Mouse (Mus musculus): ENCODE data around the gene Tmem183a. TPM values are rescaled to one million over a fixed set of nuclear protein-coding genes. Genes with fewer than 3 reads are reported as not detected.

Gene Tmem183a
- polyA plus RNA-seq, 1 experiment from 2014 or later: 80.7 TPM

DNA sequence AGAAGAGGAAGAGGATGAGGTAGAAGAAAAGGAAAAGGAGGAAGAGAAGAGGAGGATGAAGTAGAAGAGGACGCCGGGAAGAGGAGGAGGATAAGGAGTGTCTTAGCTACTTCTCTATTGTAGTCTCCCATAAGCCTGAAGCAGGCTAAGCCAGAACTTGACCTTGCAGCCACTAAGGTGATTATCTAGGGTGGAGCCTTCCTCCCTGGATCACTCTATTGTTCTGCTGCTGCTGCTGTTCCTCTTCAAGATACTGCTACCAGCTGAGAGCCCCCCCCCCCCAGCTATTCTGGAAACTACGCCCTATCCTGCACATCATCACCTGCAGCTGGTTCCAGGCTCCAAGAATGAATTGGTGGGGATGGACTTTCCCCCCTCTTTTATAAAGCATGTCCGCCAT lies 22.8 kb upstream of the Tmem183a start:
- Histone ChIP-seq H3K9me3 (ENCODE audit: control insufficient read depth, low read length) (no peaks in the 10 kb centered on the region), H3K4me2 (ENCODE audit: low read depth, low read length) (no peak overlapping the region), H3K4me1 (replicated peaks; ENCODE audit: control insufficient read depth, insufficient read depth, low read length) (peaks cover 10% of the 10 kb centered on the region), H3K27me3 (ENCODE audit: control insufficient read depth, insufficient read depth, low read depth, low read length) (no peaks in the 10 kb centered on the region), H3K36me3 (ENCODE audit: control insufficient read depth, insufficient read depth, low read length) (no peaks in the 10 kb centered on the region), H3K27ac (ENCODE audit: low read length) (no peak overlapping the region), H3K4me3 (ENCODE audit: low read length) (no peak overlapping the region), H3K9ac (ENCODE audit: low read length) (no peak overlapping the region)
- 78% methylated on average over 4 of the region's 4 CpGs for WGBS
- ATAC-seq (ENCODE audit: low read depth): no peak

DNA sequence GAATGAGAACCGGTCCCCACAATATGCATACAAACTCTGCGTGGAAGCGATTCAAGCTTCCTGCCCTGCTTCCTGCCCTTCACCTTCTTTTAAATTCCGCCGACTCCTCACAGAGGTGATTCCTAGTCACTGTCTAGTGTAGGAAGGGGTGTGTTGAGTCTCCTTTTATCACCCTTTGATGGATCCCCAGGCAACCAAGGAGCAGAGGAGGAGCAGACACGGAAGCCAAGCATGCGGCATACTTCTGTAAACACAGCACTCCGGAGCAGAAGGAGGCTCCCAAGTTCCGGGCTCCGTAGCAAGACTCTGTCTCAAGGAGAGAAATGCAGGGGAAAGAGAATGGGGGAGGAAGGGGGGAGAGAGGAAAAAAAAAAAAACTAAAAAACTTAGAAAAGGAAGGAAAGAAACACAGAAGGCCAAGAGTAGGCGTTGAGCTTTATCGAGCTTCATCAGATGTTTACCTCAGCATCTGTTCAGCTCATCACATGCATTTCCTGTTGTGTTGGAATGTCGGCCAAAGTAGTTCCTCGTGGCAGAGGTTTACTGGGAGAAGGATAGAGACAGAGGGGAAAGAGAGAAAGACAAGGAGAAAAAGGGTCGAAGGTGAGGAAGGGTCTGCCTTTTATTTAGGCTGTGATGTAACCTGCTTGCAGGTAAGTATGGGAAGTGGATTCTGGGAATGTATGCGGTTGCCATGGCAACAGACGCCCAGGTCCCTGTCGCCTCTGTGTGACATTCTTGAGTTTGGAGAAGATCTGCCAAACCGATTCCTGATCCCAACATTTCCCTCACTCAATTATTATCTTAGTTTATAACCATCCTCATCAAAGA lies 20.2 kb upstream of the Tmem183a start:
- H3K9ac ChIP-seq (ENCODE audit: low read length): peak overlapping the region; percentile 42
- peak overlapping the region; percentile 60 for H3K4me2 ChIP-seq (ENCODE audit: low read depth, low read length)
- H3K4me3 ChIP-seq (ENCODE audit: low read length): peak overlapping the region; percentile 40
- peaks cover 10% of the 10 kb centered on the region for H3K4me1 ChIP-seq (replicated peaks; ENCODE audit: control insufficient read depth, insufficient read depth, low read length)
- H3K27ac ChIP-seq (ENCODE audit: low read length): no peak overlapping the region
- H3K36me3 ChIP-seq (ENCODE audit: control insufficient read depth, insufficient read depth, low read length): no peaks in the 10 kb centered on the region
- no peak; the same call in 1 of the 2 replicates for ATAC-seq (ENCODE audit: low read depth)
- no peaks in the 10 kb centered on the region for H3K27me3 ChIP-seq (ENCODE audit: control insufficient read depth, insufficient read depth, low read depth, low read length)
- 3% methylated on average over 19 of the region's 19 CpGs for WGBS
- no peaks in the 10 kb centered on the region for H3K9me3 ChIP-seq (ENCODE audit: control insufficient read depth, low read length)

DNA sequence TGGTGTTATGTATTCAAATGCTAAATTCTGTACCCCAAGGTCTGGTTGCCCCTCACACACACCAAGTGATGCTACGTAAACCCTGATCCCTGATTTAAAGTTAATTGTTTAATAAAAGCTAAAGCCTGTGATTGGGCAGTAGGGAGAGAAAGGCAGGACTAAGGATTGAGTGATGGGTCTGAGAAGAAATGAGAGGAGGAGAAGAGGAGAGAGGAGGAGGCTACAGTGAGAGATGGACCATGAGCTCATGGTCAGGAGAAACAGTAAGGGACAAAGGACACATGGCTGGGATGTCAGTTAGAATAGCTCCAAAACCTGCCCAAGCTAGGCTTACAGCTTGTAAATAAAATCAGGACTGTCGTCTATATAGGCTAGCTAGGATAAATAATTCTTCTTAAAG lies 19.3 kb upstream of the Tmem183a start:
- H3K4me3 ChIP-seq (ENCODE audit: low read length): no peak overlapping the region
- ATAC-seq (ENCODE audit: low read depth): no peak
- no peaks in the 10 kb centered on the region for H3K27me3 ChIP-seq (ENCODE audit: control insufficient read depth, insufficient read depth, low read depth, low read length)
- H3K9ac ChIP-seq (ENCODE audit: low read length): 0 out of 2 replicates have a peak overlapping the region, but pooled peaks have one; percentile 42
- no peaks in the 10 kb centered on the region for H3K36me3 ChIP-seq (ENCODE audit: control insufficient read depth, insufficient read depth, low read length)
- peaks cover 10% of the 10 kb centered on the region for H3K4me1 ChIP-seq (replicated peaks; ENCODE audit: control insufficient read depth, insufficient read depth, low read length)
- H3K27ac ChIP-seq (ENCODE audit: low read length): no peak overlapping the region
- no peak overlapping the region for H3K4me2 ChIP-seq (ENCODE audit: low read depth, low read length)
- H3K9me3 ChIP-seq (ENCODE audit: control insufficient read depth, low read length): no peaks in the 10 kb centered on the region
- 57% methylated on average over 2 of the region's 2 CpGs for WGBS

DNA sequence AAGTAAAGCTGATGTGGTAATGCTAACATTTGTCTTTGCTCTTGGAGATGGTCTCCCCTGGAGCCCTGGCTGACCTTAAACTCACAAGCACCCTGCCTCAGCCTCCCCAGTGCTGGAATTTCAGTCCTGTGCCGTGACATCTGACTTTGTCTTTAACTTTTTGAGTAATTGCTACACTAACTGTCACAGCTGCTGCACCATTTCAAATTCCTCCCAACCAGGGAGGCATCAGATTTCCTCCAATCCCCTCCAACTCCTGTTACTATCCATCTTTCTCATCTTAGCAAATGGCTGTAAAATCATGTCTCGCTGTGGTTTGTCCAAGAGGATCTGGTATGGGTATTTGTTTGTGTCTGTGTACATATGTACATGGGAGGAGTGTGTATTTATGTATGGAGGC lies 12.3 kb upstream of the Tmem183a start:
- no peaks in the 10 kb centered on the region for H3K27me3 ChIP-seq (ENCODE audit: control insufficient read depth, insufficient read depth, low read depth, low read length)
- H3K9me3 ChIP-seq (ENCODE audit: control insufficient read depth, low read length): peaks cover 3% of the 10 kb centered on the region; the same call in 1 of the 2 replicates
- no peak overlapping the region for H3K4me3 ChIP-seq (ENCODE audit: low read length)
- H3K36me3 ChIP-seq (ENCODE audit: control insufficient read depth, insufficient read depth, low read length): no peaks in the 10 kb centered on the region
- no peak overlapping the region for H3K4me2 ChIP-seq (ENCODE audit: low read depth, low read length)
- WGBS: 56% methylated on average over 2 of the region's 2 CpGs
- H3K27ac ChIP-seq (ENCODE audit: low read length): no peak overlapping the region
- no peaks in the 10 kb centered on the region for H3K4me1 ChIP-seq (replicated peaks; ENCODE audit: control insufficient read depth, insufficient read depth, low read length)
- no peak overlapping the region for H3K9ac ChIP-seq (ENCODE audit: low read length)
- ATAC-seq (ENCODE audit: low read depth): no peak

DNA sequence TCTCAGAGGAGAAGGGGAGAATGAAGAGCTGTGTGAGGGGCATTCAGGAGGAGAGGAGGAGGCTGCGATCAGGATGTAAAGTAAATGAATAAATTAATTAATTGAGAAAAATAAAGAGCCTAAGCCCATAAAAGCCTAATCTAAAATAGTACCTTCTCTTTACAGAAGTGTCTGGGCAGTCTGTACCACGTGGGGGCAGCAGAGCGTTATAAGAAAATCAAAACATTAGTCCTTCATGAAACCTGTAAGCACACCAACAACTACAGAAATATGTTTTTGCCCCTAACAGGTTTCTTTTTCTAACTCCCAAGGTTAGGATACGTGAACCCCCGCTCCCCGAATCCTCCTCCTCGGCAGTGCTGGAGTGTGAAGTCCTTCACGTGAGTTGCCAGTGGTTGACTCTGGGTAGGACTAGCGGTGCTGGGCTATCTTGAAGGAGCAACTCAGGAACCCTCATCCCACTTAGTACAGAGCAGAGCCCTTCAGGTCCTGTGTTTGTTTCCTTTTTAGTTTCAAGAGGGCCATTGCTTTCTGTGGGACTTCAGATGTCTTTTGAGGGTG lies 7.1 kb upstream of the Tmem183a start:
- no peaks in the 10 kb centered on the region for H3K27me3 ChIP-seq (ENCODE audit: control insufficient read depth, insufficient read depth, low read depth, low read length)
- no peak overlapping the region for H3K9ac ChIP-seq (ENCODE audit: low read length)
- WGBS: 41% methylated on average over 9 of the region's 9 CpGs

DNA sequence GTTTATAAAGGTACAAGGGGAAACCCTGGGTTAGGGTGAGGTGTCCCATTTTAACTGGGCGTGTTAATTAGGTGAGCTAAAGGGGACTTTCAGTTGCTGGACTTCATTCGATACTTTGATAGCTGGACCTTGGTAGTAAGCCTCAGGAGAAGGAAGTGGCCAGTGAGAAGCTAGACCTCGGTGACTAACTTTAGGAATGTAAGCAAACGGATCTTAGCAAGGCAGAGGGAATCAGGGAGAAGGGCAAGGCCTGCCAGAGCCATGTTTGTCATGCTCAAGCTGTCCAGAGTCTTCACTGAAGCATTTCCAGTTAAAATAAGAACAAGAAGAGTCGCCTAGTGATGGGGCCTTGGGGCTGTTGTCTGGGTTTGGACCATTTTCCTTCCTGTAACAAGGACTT lies 3.7 kb upstream of the Tmem183a start:
- ATAC-seq (ENCODE audit: low read depth): no peak
- 50% methylated on average over 5 of the region's 5 CpGs for WGBS

More for the DNA sequence above, 7.1 kb upstream of the Tmem183a start:
- peaks cover 3% of the 10 kb centered on the region; the same call in 1 of the 2 replicates for H3K9me3 ChIP-seq (ENCODE audit: control insufficient read depth, low read length)
- no peak overlapping the region for H3K4me3 ChIP-seq (ENCODE audit: low read length)
- no peaks in the 10 kb centered on the region for H3K36me3 ChIP-seq (ENCODE audit: control insufficient read depth, insufficient read depth, low read length)
- H3K4me2 ChIP-seq (ENCODE audit: low read depth, low read length): no peak overlapping the region
- ATAC-seq (ENCODE audit: low read depth): peak; percentile 28; the same call in 1 of the 2 replicates
- no peaks in the 10 kb centered on the region for H3K4me1 ChIP-seq (replicated peaks; ENCODE audit: control insufficient read depth, insufficient read depth, low read length)
- no peak overlapping the region for H3K27ac ChIP-seq (ENCODE audit: low read length)

DNA sequence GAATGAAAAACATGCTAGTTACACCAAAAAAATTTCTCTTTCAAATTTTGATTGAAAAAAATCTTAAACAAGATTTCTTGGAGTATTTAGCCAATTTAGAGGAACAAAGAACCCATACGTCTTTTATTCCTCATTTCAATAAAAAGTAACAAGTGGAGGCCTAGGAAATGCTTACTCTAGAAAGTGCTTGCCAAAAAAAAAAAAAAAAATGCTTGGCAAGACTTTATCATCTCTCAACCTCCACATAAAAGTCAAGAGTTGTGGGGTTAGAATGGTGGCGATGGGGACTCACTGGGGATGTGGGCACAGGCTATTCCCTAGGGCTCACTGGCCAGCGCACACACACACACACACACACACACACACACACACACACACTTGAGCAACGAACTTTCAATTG lies 1.4 kb upstream of the Tmem183a start:
- Histone ChIP-seq H3K36me3 (ENCODE audit: control insufficient read depth, insufficient read depth, low read length) (peaks cover 8% of the 10 kb centered on the region), H3K9me3 (ENCODE audit: control insufficient read depth, low read length) (no peaks in the 10 kb centered on the region), H3K27ac (ENCODE audit: low read length) (no peak overlapping the region), H3K27me3 (ENCODE audit: control insufficient read depth, insufficient read depth, low read depth, low read length) (no peaks in the 10 kb centered on the region), H3K4me3 (ENCODE audit: low read length) (no peak overlapping the region), H3K4me2 (ENCODE audit: low read depth, low read length) (no peak overlapping the region), H3K4me1 (replicated peaks; ENCODE audit: control insufficient read depth, insufficient read depth, low read length) (peaks cover 10% of the 10 kb centered on the region; the same call in 1 of the 2 replicates), H3K9ac (ENCODE audit: low read length) (no peak overlapping the region)
- whole genome bisulfite sequencing: 69% methylated on average over 4 of the region's 4 CpGs
- ATAC-seq (ENCODE audit: low read depth): no peak

More for the DNA sequence above, 3.7 kb upstream of the Tmem183a start:
- H3K9ac ChIP-seq (ENCODE audit: low read length): no peak overlapping the region
- H3K4me1 ChIP-seq (replicated peaks; ENCODE audit: control insufficient read depth, insufficient read depth, low read length): peaks cover 8% of the 10 kb centered on the region; the same call in 1 of the 2 replicates
- no peaks in the 10 kb centered on the region for H3K27me3 ChIP-seq (ENCODE audit: control insufficient read depth, insufficient read depth, low read depth, low read length)
- H3K27ac ChIP-seq (ENCODE audit: low read length): no peak overlapping the region
- no peaks in the 10 kb centered on the region for H3K36me3 ChIP-seq (ENCODE audit: control insufficient read depth, insufficient read depth, low read length)
- H3K4me3 ChIP-seq (ENCODE audit: low read length): no peak overlapping the region
- H3K4me2 ChIP-seq (ENCODE audit: low read depth, low read length): no peak overlapping the region
- H3K9me3 ChIP-seq (ENCODE audit: control insufficient read depth, low read length): peaks cover under 1% of the 10 kb centered on the region; the same call in 1 of the 2 replicates

DNA sequence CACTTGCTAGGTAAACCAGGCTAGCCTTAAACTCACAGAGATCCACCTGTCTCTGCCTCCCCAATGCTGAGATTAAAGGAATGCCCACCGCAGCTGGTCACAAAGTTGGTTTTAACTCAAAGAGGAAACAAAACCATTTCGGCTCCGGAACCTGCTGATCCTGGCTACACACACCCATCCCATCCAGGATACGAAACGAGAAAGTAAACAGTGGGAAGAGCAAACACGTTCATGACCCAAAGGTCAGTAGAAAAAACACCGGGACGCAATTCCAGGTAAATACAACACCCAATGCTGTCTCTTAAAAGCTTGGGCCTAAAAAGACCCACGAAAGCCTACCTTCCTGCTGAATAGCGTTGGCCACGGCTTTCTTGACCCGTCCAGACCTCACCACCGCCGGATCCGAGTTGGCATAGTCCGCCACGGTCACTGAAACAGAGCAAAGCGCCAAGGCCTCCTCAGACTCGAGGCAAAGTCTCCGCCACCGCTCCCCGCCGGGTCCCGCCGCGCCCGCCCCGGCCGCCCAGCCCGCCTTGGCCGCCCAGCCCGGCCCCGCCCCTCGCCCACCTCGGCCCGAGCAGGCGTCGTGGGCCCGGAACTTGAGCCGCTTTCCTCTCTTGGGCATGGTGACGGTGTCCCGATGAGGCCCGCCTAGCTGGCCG lies 453 bp downstream of the Tmem183a start:
- ATAC-seq (ENCODE audit: low read depth): peak; percentile 89
- 0% methylated on average over 23 of the region's 44 CpGs for WGBS

DNA sequence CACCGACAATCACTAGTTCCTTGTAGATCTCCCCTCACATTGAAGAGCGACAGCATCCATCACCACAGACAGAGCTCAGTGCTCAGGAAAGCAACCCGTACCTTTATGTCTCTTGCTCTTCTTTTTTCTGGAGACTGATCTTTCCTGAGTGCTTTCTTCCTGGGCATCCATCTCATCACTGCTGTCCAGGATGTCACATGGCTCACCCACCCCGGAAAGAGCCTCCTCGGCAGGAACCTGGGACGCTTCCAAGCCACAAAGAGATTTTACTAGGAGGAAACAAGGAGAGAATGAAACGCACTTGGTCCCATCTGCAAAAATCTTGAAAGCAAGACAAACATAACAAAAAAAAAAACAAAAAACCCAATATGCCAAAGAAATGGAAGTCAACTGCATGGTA lies 1.1 kb downstream of the Tmem183a start:
- Histone ChIP-seq H3K27me3 (ENCODE audit: control insufficient read depth, insufficient read depth, low read depth, low read length) (no peaks in the 10 kb centered on the region), H3K27ac (ENCODE audit: low read length) (no peak overlapping the region), H3K9me3 (ENCODE audit: control insufficient read depth, low read length) (no peaks in the 10 kb centered on the region), H3K4me3 (ENCODE audit: low read length) (peak overlapping the region; percentile 95), H3K36me3 (ENCODE audit: control insufficient read depth, insufficient read depth, low read length) (peaks cover 22% of the 10 kb centered on the region), H3K9ac (ENCODE audit: low read length) (peak overlapping the region; percentile 95), H3K4me1 (replicated peaks; ENCODE audit: control insufficient read depth, insufficient read depth, low read length) (peaks cover 10% of the 10 kb centered on the region; the same call in 1 of the 2 replicates), H3K4me2 (ENCODE audit: low read depth, low read length) (peak overlapping the region; percentile 90)
- ATAC-seq (ENCODE audit: low read depth): no peak
- 62% methylated on average over 7 of the region's 7 CpGs for WGBS

More for the DNA sequence above, 453 bp downstream of the Tmem183a start:
- H3K9ac ChIP-seq (ENCODE audit: low read length): peak overlapping the region; percentile 95
- peak overlapping the region; percentile 95 for H3K4me3 ChIP-seq (ENCODE audit: low read length)
- H3K4me2 ChIP-seq (ENCODE audit: low read depth, low read length): peak overlapping the region; percentile 90
- H3K4me1 ChIP-seq (replicated peaks; ENCODE audit: control insufficient read depth, insufficient read depth, low read length): peaks cover 10% of the 10 kb centered on the region; the same call in 1 of the 2 replicates
- H3K27ac ChIP-seq (ENCODE audit: low read length): peak overlapping the region; percentile 73
- peaks cover 16% of the 10 kb centered on the region for H3K36me3 ChIP-seq (ENCODE audit: control insufficient read depth, insufficient read depth, low read length)
- no peaks in the 10 kb centered on the region for H3K9me3 ChIP-seq (ENCODE audit: control insufficient read depth, low read length)
- no peaks in the 10 kb centered on the region for H3K27me3 ChIP-seq (ENCODE audit: control insufficient read depth, insufficient read depth, low read depth, low read length)
